Mouse (Mus musculus) forebrain, embryonic 15.5 days (tissue): ENCODE measurements around the gene Slc45a3. TPM values are rescaled to one million over a fixed set of nuclear protein-coding genes. Genes with fewer than 3 reads are reported as not detected.

Experiments used
- ATAC-seq: fragments of 200-750 bp; cut with Nextera tagmentation; replicated peaks from 2 replicates; pipeline ENCODE4 v1.8.0; 2017; ENCODE audit warnings: mild to moderate bottlenecking, moderate TSS enrichment, moderate library complexity
- H3K27ac ChIP-seq: fragments of 300-500 bp; sonication (generic); replicated peaks from 2 replicates; pipeline ENCODE4 v1.5.1; 2015; ENCODE audit warnings: mild to moderate bottlenecking, inconsistent platforms
- H3K27me3 ChIP-seq: fragments of 300-500 bp; sonication (generic); 2 replicates; pipeline ENCODE4 v1.6.1; 2015; ENCODE audit warnings: inconsistent platforms
- H3K36me3 ChIP-seq: fragments of 300-500 bp; sonication (generic); 2 replicates; pipeline ENCODE4 v1.6.1; 2015; ENCODE audit warnings: mild to moderate bottlenecking, inconsistent platforms
- H3K4me1 ChIP-seq: fragments of 300-500 bp; sonication (generic); 2 replicates; pipeline ENCODE4 v1.6.1; 2015; ENCODE audit warnings: inconsistent platforms
- H3K4me2 ChIP-seq: fragments of 300-500 bp; sonication (generic); replicated peaks from 2 replicates; pipeline ENCODE4 v1.6.1; 2015; ENCODE audit warnings: mild to moderate bottlenecking, inconsistent platforms
- H3K4me3 ChIP-seq: fragments of 300-500 bp; sonication (generic); 2 replicates; pipeline ENCODE4 v1.5.1; 2015; ENCODE audit warnings: mild to moderate bottlenecking, inconsistent platforms
- H3K9ac ChIP-seq: fragments of 300-500 bp; sonication (generic); replicated peaks from 2 replicates; pipeline ENCODE4 v1.6.1; 2015; ENCODE audit warnings: mild to moderate bottlenecking, inconsistent platforms
- H3K9me3 ChIP-seq: fragments of 300-500 bp; sonication (generic); 2 replicates; pipeline ENCODE4 v1.6.1; 2016; ENCODE audit warnings: inconsistent platforms
- WGBS: fragments of 180-500 bp; shearing (Covaris S2); methylation state at CpG from one replicate; pipeline ENCODE4 v1.1.7; 2015; ENCODE audit warnings: mixed read lengths; 5-methylcytosine and 5-hydroxymethylcytosine counted together
- polyA plus RNA-seq: library from polyadenylated mRNA; unstranded; fragments of >200 nt; fragmentation: Nextera tagmentation; extraction: Ambion mirVana; gene quantifications from 2 replicates; pipeline ENCODE4 v1.2.1, GENCODE M21; 2015

The Slc45a3 gene
- polyA plus RNA-seq, 1 experiment from 2014 or later, result 1.8 TPM

GRCm38 (mm10) chr1:131968556-131968955 lies 5.8 kb downstream of the Slc45a3 start:
- no peaks in the 10 kb centered on the region for H3K9me3 ChIP-seq
- H3K4me2 ChIP-seq, result no peak overlapping the region
- H3K27me3 ChIP-seq, result peaks cover 13% of the 10 kb centered on the region; the same call in 1 of the 2 replicates
- H3K9ac ChIP-seq, result no peak overlapping the region
- ATAC-seq, result no peak
- H3K36me3 ChIP-seq, result no peaks in the 10 kb centered on the region
- no peak overlapping the region for H3K27ac ChIP-seq
- peaks cover 26% of the 10 kb centered on the region for H3K4me1 ChIP-seq
- H3K4me3 ChIP-seq, result no peak overlapping the region
- whole genome bisulfite sequencing, result 41% methylated on average over 3 of the region's 3 CpGs

GRCm38 (mm10) chr1:131968983-131969382 lies 6.2 kb downstream of the Slc45a3 start:
- Histone ChIP-seq H3K4me3 (no peak overlapping the region), H3K4me1 (peaks cover 22% of the 10 kb centered on the region), H3K9ac (no peak overlapping the region), H3K27me3 (peaks cover 8% of the 10 kb centered on the region; the same call in 1 of the 2 replicates), H3K9me3 (no peaks in the 10 kb centered on the region), H3K4me2 (no peak overlapping the region), H3K27ac (no peak overlapping the region), H3K36me3 (no peaks in the 10 kb centered on the region)
- WGBS, result 65% methylated on average over 6 of the region's 6 CpGs
- no peak for ATAC-seq

- Histone ChIP-seq H3K36me3 (no peaks in the 10 kb centered on the region), H3K27me3 (no peaks in the 10 kb centered on the region), H3K9me3 (no peaks in the 10 kb centered on the region), H3K4me3 (no peak overlapping the region), H3K9ac (no peak overlapping the region), H3K27ac (no peak overlapping the region), H3K4me2 (no peak overlapping the region), H3K4me1 (peaks cover 21% of the 10 kb centered on the region)
- ATAC-seq, result no peak
- WGBS, result 61% methylated on average over 4 of the region's 4 CpGs
Observed at GRCm38 (mm10) chr1:131969825-131970224, 7.1 kb downstream of the Slc45a3 start.

- Histone ChIP-seq H3K36me3 (no peaks in the 10 kb centered on the region), H3K4me2 (no peak overlapping the region), H3K4me3 (no peak overlapping the region), H3K27ac (no peak overlapping the region), H3K27me3 (no peaks in the 10 kb centered on the region), H3K9me3 (no peaks in the 10 kb centered on the region), H3K4me1 (peaks cover 21% of the 10 kb centered on the region), H3K9ac (no peak overlapping the region)
- 37% methylated on average over 5 of the region's 5 CpGs for WGBS
- no peak for ATAC-seq
Observed at GRCm38 (mm10) chr1:131970322-131970660, 7.5 kb downstream of the Slc45a3 start.

GRCm38 (mm10) chr1:131970661-131971520 lies 8.1 kb downstream of the Slc45a3 start:
- ATAC-seq, result peak; percentile 70
- 6% methylated on average over 16 of the region's 16 CpGs for WGBS
- peaks cover 21% of the 10 kb centered on the region for H3K4me1 ChIP-seq
- no peaks in the 10 kb centered on the region for H3K9me3 ChIP-seq
- H3K36me3 ChIP-seq, result no peaks in the 10 kb centered on the region
- H3K4me3 ChIP-seq, result no peak overlapping the region
- H3K9ac ChIP-seq, result no peak overlapping the region
- no peak overlapping the region; the same call in 1 of the 2 replicates for H3K27ac ChIP-seq
- no peaks in the 10 kb centered on the region for H3K27me3 ChIP-seq
- no peak overlapping the region for H3K4me2 ChIP-seq

- ATAC-seq, result no peak
- no peak overlapping the region for H3K4me3 ChIP-seq
- no peaks in the 10 kb centered on the region for H3K27me3 ChIP-seq
- WGBS, result 8% methylated on average over 15 of the region's 15 CpGs
- no peak overlapping the region for H3K27ac ChIP-seq
- H3K9me3 ChIP-seq, result no peaks in the 10 kb centered on the region
- no peak overlapping the region for H3K4me2 ChIP-seq
- no peaks in the 10 kb centered on the region for H3K36me3 ChIP-seq
- H3K4me1 ChIP-seq, result peaks cover 21% of the 10 kb centered on the region
- no peak overlapping the region for H3K9ac ChIP-seq
Observed at GRCm38 (mm10) chr1:131971771-131972497, 9.2 kb downstream of the Slc45a3 start.

- Histone ChIP-seq H3K4me3 (no peak overlapping the region), H3K27me3 (no peaks in the 10 kb centered on the region), H3K9ac (no peak overlapping the region), H3K27ac (no peak overlapping the region), H3K9me3 (no peaks in the 10 kb centered on the region), H3K4me1 (peaks cover 21% of the 10 kb centered on the region), H3K4me2 (no peak overlapping the region), H3K36me3 (no peaks in the 10 kb centered on the region)
- WGBS, result 16% methylated on average over 13 of the region's 13 CpGs
- ATAC-seq, result no peak
Observed at GRCm38 (mm10) chr1:131972498-131973334, 9.9 kb downstream of the Slc45a3 start.

GRCm38 (mm10) chr1:131973991-131974390 lies 11.2 kb downstream of the Slc45a3 start:
- Histone ChIP-seq H3K4me3 (no peak overlapping the region), H3K27me3 (no peaks in the 10 kb centered on the region), H3K27ac (no peak overlapping the region), H3K36me3 (no peaks in the 10 kb centered on the region), H3K9ac (no peak overlapping the region), H3K4me2 (no peak overlapping the region), H3K9me3 (no peaks in the 10 kb centered on the region), H3K4me1 (peaks cover 21% of the 10 kb centered on the region)
- WGBS, result 82% methylated on average over 6 of the region's 6 CpGs
- no peak for ATAC-seq

GRCm38 (mm10) chr1:131976886-131977285 lies 14.1 kb downstream of the Slc45a3 start:
- WGBS, result 91% methylated on average over 5 of the region's 5 CpGs
- Histone ChIP-seq H3K9ac (no peak overlapping the region), H3K9me3 (no peaks in the 10 kb centered on the region), H3K4me2 (no peak overlapping the region), H3K36me3 (no peaks in the 10 kb centered on the region), H3K27me3 (no peaks in the 10 kb centered on the region), H3K4me1 (peaks cover 8% of the 10 kb centered on the region), H3K4me3 (no peak overlapping the region), H3K27ac (no peak overlapping the region)
- ATAC-seq, result no peak

GRCm38 (mm10) chr1:131980471-131980870 lies 17.7 kb downstream of the Slc45a3 start:
- no peak overlapping the region for H3K4me3 ChIP-seq
- no peaks in the 10 kb centered on the region for H3K36me3 ChIP-seq
- WGBS, result 33% methylated on average over 2 of the region's 2 CpGs
- no peaks in the 10 kb centered on the region for H3K9me3 ChIP-seq
- no peak overlapping the region for H3K9ac ChIP-seq
- H3K27ac ChIP-seq, result no peak overlapping the region
- H3K4me2 ChIP-seq, result no peak overlapping the region
- H3K4me1 ChIP-seq, result no peaks in the 10 kb centered on the region
- ATAC-seq, result no peak
- no peaks in the 10 kb centered on the region for H3K27me3 ChIP-seq

GRCm38 (mm10) chr1:131981378-131982013 lies 18.7 kb downstream of the Slc45a3 start:
- no peak overlapping the region for H3K27ac ChIP-seq
- ATAC-seq, result peak; percentile 61
- no peaks in the 10 kb centered on the region for H3K36me3 ChIP-seq
- no peak overlapping the region for H3K9ac ChIP-seq
- no peaks in the 10 kb centered on the region for H3K4me1 ChIP-seq
- WGBS, result 47% methylated on average over 12 of the region's 12 CpGs
- H3K4me3 ChIP-seq, result no peak overlapping the region
- no peak overlapping the region for H3K4me2 ChIP-seq
- H3K27me3 ChIP-seq, result no peaks in the 10 kb centered on the region
- H3K9me3 ChIP-seq, result no peaks in the 10 kb centered on the region
